Mouse (Mus musculus): ENCODE results near the gene Srsx. TPM values are rescaled to one million over a fixed set of nuclear protein-coding genes. Genes with fewer than 3 reads are reported as not detected.
"Not testable (repeated sequence)": the region's sequence is repeated elsewhere in the genome, so short reads cannot be mapped to it uniquely, and the experiment has no call there.

Srsx gene
- polyA plus RNA-seq (2012; ENCODE audit: insufficient read depth, insufficient read length, missing spikeins) = not detected in 2 replicates

GRCm38 (mm10) chrX:123222381-123222780 lies at the start of gene Srsx:
Gene Srsx, minus strand, starts transcription at chrX:123222481.
- not testable (repeated sequence) for H3K27ac ChIP-seq (ENCODE audit: insufficient read depth, low read depth, low read length); H3K4me3 ChIP-seq (ENCODE audit: insufficient read depth, low read length); H3K4me1 ChIP-seq (ENCODE audit: control insufficient read depth, insufficient read depth, low read length)

- H3K27ac ChIP-seq (ENCODE audit: insufficient read depth, low read depth, low read length); H3K4me3 ChIP-seq (ENCODE audit: insufficient read depth, low read length); H3K4me1 ChIP-seq (ENCODE audit: control insufficient read depth, insufficient read depth, low read length): not testable (repeated sequence)
These were observed 24.5 kb upstream of the Srsx start, which contains the start of gene Gm17577 for GRCm38 (mm10) chrX:123246807-123247206. Gene Gm17577, minus strand, starts transcription at chrX:123246907.

Other genes with a start within 250 kb of the Srsx start
- not detected in 2 replicates for gene Gm17521, start 192.8 kb downstream of the Srsx start, polyA plus RNA-seq (2012; ENCODE audit: insufficient read depth, insufficient read length, missing spikeins)
- 1.3 and 2.8 TPM in 2 replicates for gene Cldn34c1, start 119.0 kb downstream of the Srsx start, polyA plus RNA-seq (2012; ENCODE audit: insufficient read depth, insufficient read length, missing spikeins)
- gene Gm17577, start 24.4 kb upstream of the Srsx start, polyA plus RNA-seq (2012; ENCODE audit: insufficient read depth, insufficient read length, missing spikeins) = not detected in 2 replicates